Mouse (Mus musculus): Measurements from ENCODE around the gene Zbtb7b. TPM values are rescaled to one million over a fixed set of nuclear protein-coding genes. Genes with fewer than 3 reads are reported as not detected.

Zbtb7b gene
- polyA plus RNA-seq, 1 experiment: 92.6 TPM

GRCm38 (mm10) chr3:89391663-89392511 lies 2.7 kb downstream of the Zbtb7b start:
- DNase-seq (ENCODE audit: low read depth, low spot score): no peak
- 1% methylated on average over 46 of the region's 56 CpGs for WGBS

DNA sequence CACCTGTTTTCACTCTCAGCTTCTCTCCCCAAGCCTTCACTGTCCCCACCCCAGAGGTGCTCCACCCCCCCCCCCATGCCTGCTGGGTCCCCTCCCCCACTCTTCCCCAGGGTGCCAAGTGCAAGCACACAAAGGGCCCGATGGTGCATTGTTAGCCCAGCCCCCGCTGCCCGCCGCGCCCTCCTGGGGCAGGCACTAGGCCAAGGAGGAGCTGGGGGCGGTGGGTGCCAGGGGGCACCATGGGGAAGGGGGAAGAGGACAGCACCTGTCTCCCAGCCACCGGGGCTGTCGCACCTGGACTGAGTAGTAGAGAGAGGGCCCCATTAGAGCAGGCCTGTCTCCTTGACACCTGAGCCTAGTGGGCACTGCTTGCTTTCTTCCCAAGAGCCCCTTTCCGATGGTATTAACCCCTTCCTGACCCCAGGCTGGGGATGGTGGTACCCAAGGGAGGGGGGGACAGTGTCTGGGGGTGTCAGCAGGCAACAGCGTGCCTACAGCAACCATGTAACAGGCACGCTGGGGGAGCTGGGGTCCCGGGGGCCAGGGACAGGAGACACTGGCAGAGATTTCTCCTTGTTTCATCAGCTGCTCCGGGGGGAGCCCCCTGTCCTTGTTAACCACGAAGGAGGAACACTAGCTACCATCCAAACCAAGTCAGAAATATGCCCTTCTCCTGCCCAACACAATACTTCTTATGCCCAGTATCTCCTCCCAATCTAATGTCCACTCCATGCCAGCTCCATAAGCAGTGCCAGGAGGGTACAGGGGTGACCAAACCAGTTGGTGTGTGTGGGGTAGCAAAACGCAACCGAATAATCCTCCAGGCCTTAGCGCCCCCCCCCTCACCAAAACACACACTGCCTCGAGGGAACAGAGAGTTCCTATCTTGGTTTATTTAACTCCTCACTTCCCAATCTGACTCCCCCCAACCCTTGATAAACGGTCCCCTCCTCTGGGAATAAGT lies 3.6 kb downstream of the Zbtb7b start:
- DNase-seq (ENCODE audit: low read depth, low spot score): no peak
- 7% methylated on average over 19 of the region's 19 CpGs for WGBS

GRCm38 (mm10) chr3:89390111-89390515 lies 4.5 kb downstream of the Zbtb7b start:
- DNase-seq (ENCODE audit: low read depth, low spot score): no peak
- 9% methylated on average over 5 of the region's 5 CpGs for WGBS

GRCm38 (mm10) chr3:89388901-89389740 lies 5.5 kb downstream of the Zbtb7b start:
- no peak for DNase-seq (ENCODE audit: low read depth, low spot score)
- 27% methylated on average over 6 of the region's 6 CpGs for WGBS

DNA sequence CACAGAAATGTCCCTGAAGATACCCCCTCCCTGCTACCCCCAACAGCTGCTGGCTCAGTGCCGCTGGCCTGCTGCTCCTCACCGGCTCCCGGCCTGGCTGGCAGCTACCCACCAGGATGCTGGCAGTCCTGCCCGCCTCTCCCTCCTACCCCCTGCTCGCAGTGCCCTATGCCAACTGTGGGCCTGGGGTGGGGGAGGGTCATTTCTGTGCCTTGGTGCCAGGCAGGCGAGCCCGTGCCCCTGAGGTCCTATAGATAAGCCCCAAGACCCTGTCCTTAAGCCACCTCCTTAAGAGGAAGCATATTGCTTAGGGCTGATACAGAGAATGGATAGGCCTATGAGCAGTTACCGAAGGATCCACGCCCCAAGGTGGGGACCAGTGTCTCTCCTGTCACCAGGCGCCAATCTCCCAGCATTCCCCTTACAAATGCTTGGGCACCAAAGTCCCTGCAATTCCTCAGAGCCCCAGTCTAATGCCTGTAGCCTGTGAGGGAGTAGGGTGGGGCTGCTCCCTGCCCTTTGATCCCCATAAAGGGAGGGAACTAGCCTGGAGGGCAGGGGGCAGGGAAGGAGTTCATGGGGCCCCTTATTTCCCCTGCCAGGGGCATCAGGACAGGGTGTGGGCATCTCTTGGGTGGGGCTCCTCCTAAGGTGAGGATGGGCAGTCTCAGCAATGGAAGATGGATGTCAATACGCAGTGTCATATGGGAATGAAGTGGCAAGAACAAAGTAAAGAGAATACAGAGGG lies 6.3 kb downstream of the Zbtb7b start:
- 26% methylated on average over 11 of the region's 11 CpGs for WGBS
- peak; percentile 92 for DNase-seq (ENCODE audit: low read depth, low spot score)

DNA sequence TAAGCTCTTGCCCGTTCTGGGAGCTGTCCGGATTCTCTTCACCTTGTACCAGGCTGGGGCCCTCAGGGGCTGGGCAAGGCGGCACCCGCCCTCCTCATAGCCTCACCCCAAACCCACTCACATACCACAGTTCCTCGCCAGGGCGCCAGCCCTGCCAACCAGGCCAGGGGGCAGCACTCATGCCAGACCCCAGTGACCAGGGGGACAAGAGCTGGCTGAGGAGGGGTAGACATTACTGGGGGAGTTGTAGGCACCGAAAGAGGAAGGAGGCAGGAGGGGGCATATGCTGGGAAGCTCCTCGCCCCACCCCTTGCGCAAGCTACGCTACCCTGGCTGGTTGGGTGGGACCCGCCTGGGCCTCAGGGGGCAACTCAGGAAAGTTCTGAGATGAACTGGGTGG lies 6.9 kb downstream of the Zbtb7b start:
- 30% methylated on average over 11 of the region's 11 CpGs for whole genome bisulfite sequencing
- DNase-seq (ENCODE audit: low read depth, low spot score): no peak

DNA sequence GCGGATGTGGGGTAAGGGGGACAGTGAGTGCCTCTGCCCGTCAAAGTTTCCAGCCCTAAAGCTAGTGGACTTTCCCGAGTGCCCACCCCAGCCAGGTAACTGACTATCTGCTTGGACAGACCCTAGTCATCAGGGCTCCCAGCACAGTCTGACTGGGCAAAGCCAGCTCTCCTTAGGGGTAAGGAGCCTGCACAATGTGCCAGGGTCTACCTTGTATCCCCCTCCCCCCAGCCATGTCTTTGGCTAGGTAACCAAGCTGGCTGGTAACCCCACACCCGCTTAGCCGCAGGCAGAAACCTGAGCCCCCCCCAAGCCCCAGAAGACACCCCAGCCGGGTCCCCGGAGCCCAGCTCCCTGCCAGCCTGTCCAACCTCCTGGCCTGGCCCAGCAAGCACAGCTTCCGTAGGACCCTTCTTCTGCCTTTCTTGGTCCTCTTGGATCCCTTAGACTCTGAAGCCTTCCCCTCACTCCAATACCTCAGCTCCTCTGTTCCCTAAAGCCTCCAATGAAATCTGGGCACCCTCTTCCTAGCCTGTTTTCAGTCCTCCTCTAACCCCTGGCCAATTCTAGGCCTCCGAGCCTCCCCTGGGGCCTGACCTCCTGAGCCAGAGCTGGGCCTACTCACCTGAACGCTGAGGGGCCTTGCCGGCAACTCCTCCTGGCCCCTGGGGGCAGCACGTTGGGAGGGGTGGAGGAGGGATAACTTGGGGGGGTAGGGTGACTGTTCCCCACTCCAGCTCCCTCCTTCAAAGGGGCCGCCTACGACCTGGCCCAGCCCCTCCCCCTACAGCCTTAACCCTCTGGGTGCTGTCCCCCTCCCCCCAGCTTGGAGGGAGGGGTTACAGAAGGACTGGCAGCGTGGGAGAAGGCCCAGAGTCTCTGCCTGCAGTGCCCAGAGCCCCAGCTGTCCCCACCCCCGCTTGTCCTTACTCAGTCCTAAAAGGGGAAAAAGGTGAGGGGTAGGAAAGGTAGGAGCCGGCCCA lies 7.8 kb downstream of the Zbtb7b start:
- no peak for DNase-seq (ENCODE audit: low read depth, low spot score)
- WGBS: 56% methylated on average over 17 of the region's 17 CpGs

GRCm38 (mm10) chr3:89385451-89385850 lies 9.1 kb downstream of the Zbtb7b start:
- WGBS: 60% methylated on average over 11 of the region's 11 CpGs
- no peak for DNase-seq (ENCODE audit: low read depth, low spot score)

DNA sequence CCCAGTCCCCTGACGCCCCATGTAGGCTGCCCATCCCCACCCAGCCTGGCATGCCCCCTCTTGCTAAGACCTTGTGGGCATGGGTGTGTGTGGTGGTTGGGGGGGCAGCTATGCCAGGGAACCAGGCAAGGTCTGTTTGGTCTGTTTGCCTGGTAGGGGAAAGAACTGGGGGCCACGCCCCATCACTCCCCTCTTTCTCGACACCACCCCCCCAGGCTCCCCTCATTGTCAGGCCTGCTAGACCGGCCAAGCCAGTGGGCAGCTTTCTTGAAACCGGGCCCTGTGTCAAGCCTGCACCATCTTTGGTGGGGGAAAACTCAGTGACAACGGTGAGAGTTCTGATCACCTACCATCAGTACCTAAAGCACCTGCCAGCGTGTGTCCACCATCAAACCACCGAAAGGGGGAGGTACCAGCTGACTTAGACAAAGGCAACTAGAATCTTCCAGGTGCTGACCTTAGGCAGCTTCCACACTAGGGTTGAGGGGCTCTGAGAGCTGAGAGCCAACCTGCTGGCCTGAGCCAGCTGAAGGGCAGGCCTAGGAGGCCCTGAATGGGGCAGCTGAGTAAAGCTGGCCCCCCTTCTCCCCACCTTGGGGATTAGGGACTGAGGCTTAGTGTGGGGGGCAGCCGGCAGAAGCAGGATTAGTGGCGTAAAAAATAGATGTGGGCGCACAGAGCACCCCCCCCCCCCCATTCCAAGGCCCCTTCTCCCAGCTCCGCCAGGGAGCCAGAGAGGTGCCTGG lies 10.1 kb downstream of the Zbtb7b start:
- no peak for DNase-seq (ENCODE audit: low read depth, low spot score)
- 47% methylated on average over 12 of the region's 12 CpGs for WGBS

DNA sequence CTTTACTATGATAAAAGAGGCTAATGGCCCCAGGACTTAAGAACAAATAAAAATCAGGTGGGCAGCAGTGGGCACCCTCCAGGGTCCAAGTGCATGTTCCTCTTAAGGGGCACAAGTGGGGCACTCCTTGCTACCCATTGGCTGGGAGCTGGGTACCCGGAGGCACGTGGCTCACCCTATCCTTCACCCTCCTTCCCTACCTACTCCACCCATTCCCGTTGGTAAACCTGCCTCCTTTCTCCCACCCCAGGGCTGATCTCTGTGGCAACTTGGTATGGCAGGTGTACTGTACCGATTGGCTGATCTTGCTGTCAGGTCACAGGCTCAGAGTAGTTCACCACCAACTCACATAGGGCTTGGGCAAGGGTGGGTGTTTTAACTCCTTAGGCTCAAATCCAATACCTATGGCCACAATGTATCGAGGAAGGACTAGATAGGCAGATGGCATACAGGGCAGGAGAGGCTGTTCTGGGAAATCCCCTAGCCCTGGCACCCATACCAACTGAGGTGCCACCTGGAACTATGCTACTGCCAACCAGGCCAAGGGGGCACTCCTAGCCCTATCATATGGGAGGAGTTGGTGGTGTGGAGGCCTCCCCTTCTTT lies 10.8 kb downstream of the Zbtb7b start:
- no peak for DNase-seq (ENCODE audit: low read depth, low spot score)
- WGBS: 38% methylated on average over 5 of the region's 5 CpGs

- DNase-seq (ENCODE audit: low read depth, low spot score): no peak
- 76% methylated on average over 5 of the region's 5 CpGs for WGBS
Measured at GRCm38 (mm10) chr3:89382950-89383349, 11.6 kb downstream of the Zbtb7b start.

- DNase-seq (ENCODE audit: low read depth, low spot score): no peak
- WGBS: 86% methylated on average over 9 of the region's 9 CpGs
Measured at GRCm38 (mm10) chr3:89382033-89382882, 12.3 kb downstream of the Zbtb7b start.

GRCm38 (mm10) chr3:89381233-89381632 lies 13.3 kb downstream of the Zbtb7b start:
- no peak for DNase-seq (ENCODE audit: low read depth, low spot score)
- WGBS: 86% methylated on average over 11 of the region's 11 CpGs

DNA sequence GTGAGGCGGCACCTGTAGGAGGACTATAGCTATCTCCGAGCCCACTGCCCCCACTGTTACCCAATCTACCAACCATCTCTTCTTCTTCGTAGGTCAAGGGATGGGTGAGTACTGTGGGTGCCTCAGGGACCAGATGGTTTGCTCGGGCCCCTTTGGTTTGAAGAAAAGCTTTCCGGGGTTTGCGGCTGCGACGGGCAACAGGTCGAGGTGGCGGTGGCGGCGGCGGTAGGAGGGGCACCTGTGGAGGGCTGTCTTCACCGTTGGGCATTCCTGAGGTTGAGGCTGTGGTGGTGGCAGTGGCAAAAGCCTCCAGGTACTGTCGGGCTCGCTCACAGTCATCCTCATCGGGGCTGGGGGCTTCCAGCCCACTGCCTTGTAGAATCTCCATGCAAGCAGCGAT lies 13.9 kb downstream of the Zbtb7b start:
- WGBS: 92% methylated on average over 18 of the region's 18 CpGs
- DNase-seq (ENCODE audit: low read depth, low spot score): no peak

- no peak for DNase-seq (ENCODE audit: low read depth, low spot score)
- WGBS: 89% methylated on average over 14 of the region's 14 CpGs
Measured at GRCm38 (mm10) chr3:89380291-89380690, 14.3 kb downstream of the Zbtb7b start.

Measured in large intestine, adult 2 months (tissue).